Mouse (Mus musculus) urinary bladder, postnatal 14 days (tissue): Measurements from ENCODE around the gene Ikzf1.

Experiments used
- DNase-seq: peaks from one replicate; pipeline ENCODE4 v3.0.0; 2021; ENCODE audit warnings: low spot score

Gene Ikzf1

GRCm38 (mm10) chr11:11725252-11725875 is 40.6 kb downstream of the Ikzf1 start:
- no peak for DNase-seq

DNA sequence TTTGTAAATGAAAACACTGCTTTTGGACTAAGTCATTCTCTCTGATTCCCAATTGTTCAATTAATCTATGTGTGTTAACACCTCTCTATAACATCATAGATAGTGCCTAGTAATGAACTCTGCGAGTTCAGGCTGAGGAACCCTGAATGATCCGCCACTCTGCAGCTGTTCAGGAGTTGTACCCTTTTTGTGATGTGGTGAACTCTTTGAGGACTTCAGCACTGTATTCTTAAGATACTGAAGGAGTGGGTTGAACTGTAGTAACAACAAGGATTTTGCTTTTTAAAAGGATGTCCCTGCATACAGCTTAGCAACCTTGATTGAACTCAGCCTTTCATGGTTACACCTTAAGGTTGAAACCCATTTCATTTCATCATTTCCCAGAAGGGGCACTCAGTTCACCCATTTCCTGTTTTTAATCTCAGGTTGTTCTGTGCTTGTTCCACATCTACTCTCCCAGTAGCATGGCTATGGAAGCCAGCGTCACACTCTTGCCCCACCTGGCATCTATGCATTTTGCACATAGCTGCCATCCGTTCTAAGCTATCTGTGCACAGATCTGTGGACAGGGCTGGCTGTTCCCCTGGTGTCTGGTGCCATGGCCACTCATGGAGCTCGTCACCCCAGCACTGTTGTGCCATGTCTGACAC is 41.2 kb downstream of the Ikzf1 start:
- no peak for DNase-seq

DNA sequence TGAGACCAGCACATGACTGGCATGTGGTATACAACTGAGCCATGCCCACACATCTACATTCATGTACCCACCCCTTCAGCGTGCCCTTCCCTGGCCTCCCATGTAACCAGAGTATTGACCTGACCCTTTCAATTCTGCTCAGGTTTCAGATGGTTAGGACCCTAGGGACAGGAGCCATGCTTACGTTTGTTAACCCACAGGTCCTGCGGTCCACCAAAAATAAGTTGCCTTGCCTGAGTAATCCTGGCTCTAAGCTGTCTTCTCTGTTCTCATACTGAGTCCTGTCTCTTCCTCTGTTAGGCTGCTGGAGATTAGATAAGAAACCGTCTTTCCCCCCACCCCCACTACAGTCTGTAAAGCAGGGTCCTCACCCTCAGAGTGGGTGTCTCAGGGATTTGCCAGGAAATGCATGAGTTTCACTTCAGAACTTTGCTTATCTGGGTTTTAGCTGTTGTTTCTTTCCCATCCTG is 42.0 kb downstream of the Ikzf1 start:
- no peak for DNase-seq

- no peak for DNase-seq
Measured at GRCm38 (mm10) chr11:11727936-11728556, 43.2 kb downstream of the Ikzf1 start.

- DNase-seq: no peak
Measured at GRCm38 (mm10) chr11:11729216-11729615, 44.4 kb downstream of the Ikzf1 start.

GRCm38 (mm10) chr11:11730062-11730461 is 45.3 kb downstream of the Ikzf1 start:
- DNase-seq: no peak

- no peak for DNase-seq
Measured at GRCm38 (mm10) chr11:11731727-11732126, 46.9 kb downstream of the Ikzf1 start.

- DNase-seq: no peak
Measured at GRCm38 (mm10) chr11:11732972-11733770, 48.4 kb downstream of the Ikzf1 start.

- no peak for DNase-seq
Measured at GRCm38 (mm10) chr11:11735155-11735554, 50.4 kb downstream of the Ikzf1 start.

DNA sequence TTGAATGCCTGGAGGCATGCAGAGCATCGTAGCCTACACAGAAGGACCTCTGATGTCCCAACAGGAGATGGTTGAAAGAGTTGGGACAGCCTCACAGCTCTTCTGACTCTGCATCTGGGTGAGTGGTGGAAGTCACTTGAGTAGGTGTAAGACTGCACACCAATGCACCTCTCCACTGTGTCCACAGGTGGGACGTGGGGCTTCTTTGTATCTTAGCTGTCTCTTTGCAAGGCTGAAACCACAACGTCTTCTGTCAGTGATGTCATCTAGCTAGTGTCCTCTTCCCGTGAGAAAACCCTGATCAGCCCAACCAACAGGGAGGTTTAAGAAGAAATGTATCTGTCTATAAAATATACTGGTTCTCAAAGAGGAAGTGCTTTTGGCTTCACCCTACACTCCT is 52.1 kb downstream of the Ikzf1 start:
- no peak for DNase-seq

DNA sequence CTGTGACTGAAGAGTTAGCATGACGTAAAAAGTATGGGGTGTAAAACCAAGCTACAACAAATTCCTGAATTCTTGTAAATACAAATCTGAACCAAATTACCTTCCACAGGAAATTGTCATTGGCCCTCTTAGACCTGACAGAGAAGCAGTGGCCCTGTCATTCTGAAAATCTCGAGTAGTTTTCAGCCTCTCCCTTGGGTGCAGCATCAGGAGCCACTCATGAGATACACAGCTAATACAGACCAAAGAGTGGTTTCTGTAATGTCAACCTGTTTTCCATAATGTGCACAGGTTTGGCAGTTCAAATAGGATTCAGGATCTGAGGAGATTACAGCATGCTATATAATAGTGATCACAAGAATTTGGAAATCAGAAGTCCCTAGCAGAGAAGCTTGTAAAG is 52.8 kb downstream of the Ikzf1 start:
- no peak for DNase-seq

- no peak for DNase-seq
Measured at GRCm38 (mm10) chr11:11739054-11739453, 54.3 kb downstream of the Ikzf1 start.

DNA sequence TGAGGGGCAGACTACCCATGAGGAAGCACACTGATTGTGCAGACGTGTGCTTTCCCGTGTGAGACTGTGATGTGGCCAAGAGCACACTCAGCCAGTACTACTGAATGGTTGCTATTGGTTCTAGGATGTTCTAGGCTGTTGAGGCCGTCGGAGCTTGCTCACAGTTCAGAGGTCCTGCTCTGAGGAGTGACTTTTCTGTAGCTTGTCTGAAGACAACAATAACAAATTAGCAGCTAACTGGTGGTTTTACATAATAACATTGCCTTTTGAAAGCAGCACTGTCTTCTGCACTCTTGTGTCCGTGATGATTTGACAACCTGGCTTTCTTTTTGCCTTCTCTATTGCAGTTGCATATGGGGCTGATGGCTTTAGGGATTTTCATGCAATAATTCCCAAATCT is 55.8 kb downstream of the Ikzf1 start:
- no peak for DNase-seq

GRCm38 (mm10) chr11:11741574-11741973 is 56.8 kb downstream of the Ikzf1 start:
- DNase-seq: no peak

- peak; percentile 23 for DNase-seq
Measured at GRCm38 (mm10) chr11:11742626-11743025, 57.8 kb downstream of the Ikzf1 start.

DNA sequence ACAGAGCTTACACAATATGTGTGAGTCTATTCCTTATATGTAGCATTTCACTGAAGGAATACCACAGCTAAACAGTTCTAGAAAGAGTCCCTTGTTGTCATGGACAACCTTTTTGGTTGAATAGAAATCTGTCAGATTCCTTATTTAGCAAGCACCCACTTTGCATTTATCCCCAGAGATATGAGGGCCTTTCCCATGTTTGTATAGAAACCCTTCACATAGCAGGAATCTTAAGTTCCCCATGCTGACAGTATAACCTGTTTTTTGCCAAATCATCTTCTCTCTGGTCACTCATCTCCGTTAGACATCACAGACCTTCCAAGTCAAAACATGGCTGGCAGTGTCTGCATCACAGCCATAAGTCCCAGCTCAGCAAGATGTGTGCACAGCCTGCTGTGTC is 59.4 kb downstream of the Ikzf1 start:
- no peak for DNase-seq

- DNase-seq: no peak
Measured at GRCm38 (mm10) chr11:11751091-11751490, 66.3 kb downstream of the Ikzf1 start.

DNA sequence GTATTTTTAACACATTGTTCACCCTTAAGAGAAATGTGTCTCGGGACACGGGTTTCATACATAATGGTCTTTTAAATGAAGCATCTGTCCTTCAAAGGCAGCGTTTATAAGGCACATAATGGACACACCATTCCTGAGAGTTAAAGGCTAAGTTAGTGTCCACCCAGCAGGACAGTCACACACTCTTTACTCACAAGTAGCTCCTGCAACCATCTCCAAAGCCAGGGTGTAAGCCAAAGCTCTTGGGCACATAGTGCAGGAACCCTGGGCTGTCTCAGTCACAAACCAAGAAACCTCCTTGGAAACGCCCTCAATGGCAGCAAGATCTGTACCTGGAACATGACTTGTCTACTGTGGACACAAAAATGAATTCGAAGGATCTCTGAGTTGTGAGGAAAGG is 68.1 kb downstream of the Ikzf1 start:
- DNase-seq: no peak

- DNase-seq: no peak
Measured at GRCm38 (mm10) chr11:11758121-11758520, 73.3 kb downstream of the Ikzf1 start.

DNA sequence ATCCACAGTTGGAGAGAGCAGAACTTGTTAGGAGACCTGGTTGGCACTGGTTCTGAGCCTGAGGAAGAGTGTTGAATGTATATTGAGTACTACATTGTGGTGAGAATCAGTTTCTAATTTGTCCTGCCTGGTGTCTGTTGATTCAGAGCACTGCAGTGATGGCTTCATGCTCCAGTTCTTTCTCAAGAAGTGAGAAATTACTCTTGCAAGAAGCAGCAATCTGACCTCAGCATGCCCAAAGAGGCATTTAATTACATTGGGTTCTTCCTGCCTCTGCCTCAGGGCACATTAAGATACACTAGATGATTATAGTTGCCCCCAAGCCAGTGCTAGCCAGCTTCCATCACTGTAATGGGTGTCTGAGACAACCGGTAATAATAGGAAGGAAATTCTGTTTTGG is 74.1 kb downstream of the Ikzf1 start:
- DNase-seq: no peak

GRCm38 (mm10) chr11:11763211-11763666 is 78.4 kb downstream of the Ikzf1 start:
- DNase-seq: no peak

- DNase-seq: no peak
Measured at GRCm38 (mm10) chr11:11765414-11765813, 80.6 kb downstream of the Ikzf1 start.

GRCm38 (mm10) chr11:11766105-11766504 is 81.3 kb downstream of the Ikzf1 start:
- DNase-seq: no peak
